Mouse (Mus musculus) ES-Bruce4 (cell line): ENCODE results near the gene Lum.

Source experiments
- CTCF ChIP-seq: IDR thresholded peaks from one replicate; pipeline ENCODE4 v1.8.1; 2011; ENCODE audit warnings: low read depth, low read length
- EP300 ChIP-seq: IDR thresholded peaks from 2 replicates; pipeline ENCODE4 v1.6.1; 2011; ENCODE audit warnings: low read depth, low read length; ENCODE audit not compliant: insufficient read depth

DNA sequence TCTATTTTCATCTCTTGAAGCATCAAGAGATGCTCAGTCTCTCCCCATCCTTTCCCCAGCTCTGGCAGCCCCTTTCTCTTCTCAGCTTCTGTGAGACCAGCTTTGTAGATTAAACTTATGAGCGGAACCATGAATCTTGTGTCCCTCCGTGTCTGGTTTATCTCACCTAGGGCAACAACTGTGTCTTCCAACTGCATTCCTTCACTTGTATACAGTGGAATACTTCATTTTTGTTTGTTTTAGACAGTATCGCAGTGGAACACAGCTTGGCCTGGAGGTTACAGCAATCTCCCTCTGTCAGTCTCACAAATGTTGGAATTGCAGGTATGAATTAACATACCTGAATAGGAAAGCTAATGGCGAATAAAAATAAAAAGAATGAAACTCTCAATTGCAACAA is 26.7 kb upstream of the Lum start:
- TF ChIP-seq CTCF = no peak
- TF ChIP-seq EP300 = no peak
